Mouse (Mus musculus) T-helper 17 cell (primary cell): ENCODE data around the gene Atrn.

ENCODE experiments used
- in situ Hi-C, 2 experiments: fragments of 300-600 bp; cut with MboI, MseI; formaldehyde crosslinking; loops; 1 replicate in 1 of 2; 2 replicates in 1 of 2; pipeline ENCODE4 v1.15.1; 2025; ENCODE audit warnings: high pct_unique_total_duplicates in 2 of 2

The Atrn gene

DNA sequence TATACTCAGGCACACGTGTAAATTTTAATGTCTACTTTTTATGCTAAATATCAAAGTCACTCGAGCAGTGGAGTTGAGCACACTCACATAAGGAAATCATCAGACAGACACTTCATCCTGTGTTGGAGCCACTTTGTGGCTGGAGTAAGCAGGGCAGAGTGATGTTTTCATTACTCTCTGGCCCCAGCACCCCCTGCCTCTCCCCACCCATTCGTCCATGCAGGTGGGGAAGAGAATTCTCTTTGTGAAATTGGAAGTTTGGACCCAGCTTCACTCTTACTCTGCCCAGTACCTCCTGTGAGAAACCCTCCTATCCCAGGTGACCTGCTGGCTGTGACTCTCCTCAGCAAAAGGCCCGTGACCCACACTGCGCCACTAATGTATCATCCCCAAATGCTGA is 132.4 kb downstream of the Atrn start:
- in situ Hi-C loops = no loop called here

- in situ Hi-C loops = no loop called here
These were observed 134.8 kb downstream of the Atrn start for GRCm38 (mm10) chr2:131040854-131041825.

GRCm38 (mm10) chr2:131042988-131043387 is 136.7 kb downstream of the Atrn start, which contains the start of gene Gfra4:
Gene Gfra4 (minus strand): TSS chr2:131043088.
- in situ Hi-C loops = no loop called here

- in situ Hi-C loops = no loop called here
These were observed 138.1 kb downstream of the Atrn start for GRCm38 (mm10) chr2:131044354-131044852.

DNA sequence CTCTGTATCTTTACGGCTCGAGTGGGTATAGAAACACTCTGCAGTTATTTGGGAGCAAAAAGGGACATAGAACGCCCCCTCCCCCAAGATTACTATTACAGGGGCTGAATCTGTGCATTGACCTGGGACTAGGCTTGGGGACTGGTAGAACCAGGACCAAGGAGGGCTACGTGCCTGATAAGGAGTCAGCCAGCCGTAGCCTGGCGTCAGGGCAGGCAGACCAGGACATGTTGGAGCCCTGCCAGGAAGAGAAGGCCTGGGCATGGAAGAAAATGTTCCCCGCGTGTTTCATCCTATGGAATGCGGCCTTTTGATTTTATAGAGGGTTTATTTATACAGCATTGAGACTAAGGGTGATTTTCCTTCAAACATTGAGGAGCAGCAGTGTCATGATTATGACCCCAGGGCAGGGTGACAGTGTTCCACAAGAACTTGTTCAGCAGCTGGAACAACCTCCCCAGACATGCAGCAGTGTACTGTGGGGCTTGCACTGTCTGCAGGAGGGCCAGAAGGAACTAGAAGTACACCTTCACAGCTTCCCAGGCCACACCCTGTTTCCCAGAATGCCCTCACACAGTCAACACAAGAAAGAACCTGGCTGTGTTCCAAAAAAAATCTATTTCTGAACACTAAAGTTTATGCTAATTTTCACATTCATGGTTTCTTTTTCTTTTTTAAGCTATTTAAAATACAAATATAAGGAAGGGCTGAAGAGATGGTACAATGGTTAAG is 138.9 kb downstream of the Atrn start:
- in situ Hi-C loops = no loop called here

DNA sequence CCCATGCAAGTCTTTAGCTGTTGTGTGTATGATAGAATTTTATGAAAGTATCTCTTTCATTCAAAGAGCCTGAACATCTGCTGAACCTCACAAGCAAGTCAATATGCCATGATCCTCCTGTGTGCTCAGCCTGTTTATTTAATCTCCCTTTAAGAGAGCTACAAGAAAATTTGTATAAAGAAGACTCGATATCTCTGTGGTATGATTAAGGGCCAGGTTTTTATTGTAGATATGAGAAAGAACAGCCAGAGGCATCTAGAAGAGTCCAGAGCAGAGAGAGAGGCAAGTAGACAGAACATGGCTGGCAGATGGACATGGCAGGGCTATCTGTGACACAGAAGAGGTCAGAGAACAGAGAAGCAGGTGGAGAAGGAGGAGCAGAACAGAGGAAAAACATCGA is 139.7 kb downstream of the Atrn start:
- in situ Hi-C loops = no loop called here

- in situ Hi-C loops = loop anchor here (5.0 to 10.0 kb wide), 2 partner anchors 755 to 1033 kb away; no protein-coding TSS in a partner anchor
These were observed 145.7 kb downstream of the Atrn start for GRCm38 (mm10) chr2:131052043-131052442.

- in situ Hi-C loops = loop anchor here (5.0 to 10.0 kb wide), 2 partner anchors 754 to 1032 kb away; no protein-coding TSS in a partner anchor
These were observed 146.6 kb downstream of the Atrn start for GRCm38 (mm10) chr2:131052862-131053418.

DNA sequence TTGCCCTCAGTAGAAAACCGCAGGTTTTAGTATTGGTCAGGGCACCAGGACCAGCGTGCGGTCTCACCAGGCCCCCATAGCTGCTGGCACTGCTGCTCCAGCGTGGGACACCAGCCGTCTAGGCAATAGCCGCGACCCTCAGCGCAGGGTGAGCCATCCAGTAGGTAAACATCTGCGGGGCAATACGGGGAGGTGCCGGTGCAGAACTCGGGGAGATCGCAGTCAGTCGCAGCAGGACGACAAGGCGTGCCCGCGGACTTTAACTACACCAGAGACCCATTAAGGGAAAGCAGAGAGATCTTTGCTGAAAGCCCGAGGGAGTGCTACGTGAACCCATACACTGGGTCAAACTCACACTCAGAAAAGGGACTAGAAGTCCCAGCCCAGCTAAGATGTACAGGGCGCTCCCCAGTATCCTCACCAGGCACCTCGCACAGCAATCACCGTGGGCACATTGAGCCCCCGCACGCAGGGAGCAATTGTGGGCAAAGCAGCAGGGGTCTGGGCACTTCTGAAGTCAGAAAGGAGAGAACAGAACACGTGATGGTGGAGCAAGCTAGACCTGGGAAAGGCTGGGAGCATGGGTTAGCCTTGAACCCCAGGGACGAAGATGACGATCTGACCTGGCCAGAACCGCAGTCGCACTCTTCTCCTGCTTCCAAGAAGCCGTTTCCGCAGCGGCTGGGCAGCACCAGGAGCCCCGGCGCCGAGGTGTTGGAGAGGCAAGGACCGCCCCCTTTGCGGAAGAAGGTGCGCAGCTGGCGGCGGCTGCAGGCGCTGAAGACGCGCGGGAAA is 147.8 kb downstream of the Atrn start:
- in situ Hi-C loops = loop anchor here (5.0 to 10.0 kb wide), 2 partner anchors 753 to 1031 kb away; no protein-coding TSS in a partner anchor

DNA sequence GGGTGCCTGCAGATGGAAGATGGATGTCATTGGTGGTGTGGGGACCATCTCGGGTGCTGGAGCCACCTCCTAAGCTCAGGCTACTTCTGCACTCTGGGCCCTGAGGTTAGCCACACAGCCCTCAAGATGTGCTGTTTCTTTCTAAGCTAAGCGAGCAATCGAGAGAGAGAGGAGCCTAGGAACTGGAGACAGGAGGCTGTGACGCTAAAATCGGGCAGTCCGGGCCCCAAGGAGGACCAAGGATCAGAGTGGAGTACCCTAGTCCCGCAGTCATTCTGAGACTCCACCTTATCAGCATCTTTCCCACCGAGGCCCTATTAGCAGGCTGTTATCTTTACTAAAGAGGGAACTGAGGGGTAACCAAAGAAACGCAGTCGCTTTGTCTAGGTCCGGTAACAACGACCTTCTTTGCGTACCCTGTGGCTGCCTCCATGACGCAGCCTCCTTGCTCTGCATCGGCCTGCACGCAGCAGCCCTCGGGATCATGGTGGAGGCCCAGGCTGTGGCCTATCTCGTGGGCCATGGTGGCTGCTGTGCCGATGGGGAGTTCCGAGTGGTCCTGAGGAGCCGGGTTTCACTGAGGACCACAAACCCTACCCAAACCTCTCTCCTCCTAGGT is 148.5 kb downstream of the Atrn start:
- in situ Hi-C loops = loop anchor here (5.0 to 10.0 kb wide), 2 partner anchors 753 to 1030 kb away; no protein-coding TSS in a partner anchor

DNA sequence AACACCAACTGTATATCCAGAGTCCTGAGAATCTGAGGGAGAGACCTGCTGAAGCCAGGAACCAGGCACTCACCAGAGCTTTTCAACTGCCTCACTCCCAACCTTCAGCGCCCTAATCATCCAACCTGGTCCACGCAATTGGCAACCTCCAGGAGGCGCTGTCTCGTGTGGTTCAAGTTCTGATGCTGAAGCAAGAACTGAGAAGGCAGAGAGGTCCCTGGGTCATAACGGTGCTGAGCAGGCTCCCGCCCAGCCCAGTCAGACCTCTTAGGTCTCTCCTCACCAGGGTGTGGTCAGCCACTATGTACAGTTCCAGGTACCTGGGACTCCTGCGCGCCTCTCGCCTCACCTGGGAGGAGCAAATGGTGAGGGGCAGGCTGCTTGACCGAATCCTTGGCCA is 149.3 kb downstream of the Atrn start:
- in situ Hi-C loops = loop anchor here in 1 of 2 experiments (10.0 kb wide), 1 partner anchor 1029 kb away; no protein-coding TSS in a partner anchor

DNA sequence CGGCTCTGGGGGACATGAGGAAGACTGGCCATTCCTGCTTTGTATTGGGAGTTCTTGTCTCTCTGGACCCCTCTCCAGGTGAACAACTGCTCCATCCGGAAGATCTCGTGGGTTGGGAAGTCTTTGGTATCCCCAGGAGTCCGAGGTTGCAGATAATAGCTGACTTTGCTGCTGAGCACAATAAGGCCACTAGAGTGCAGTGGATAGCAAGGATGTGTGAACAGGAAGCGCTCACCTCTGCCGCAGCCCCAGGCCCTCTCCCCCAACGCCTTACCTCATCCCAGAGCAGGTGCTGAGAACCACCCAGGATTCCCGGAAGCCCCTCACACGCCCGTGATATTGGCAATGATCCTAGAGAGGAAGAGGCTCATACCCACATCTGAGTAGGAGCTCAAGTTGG is 149.9 kb downstream of the Atrn start:
- in situ Hi-C loops = loop anchor here in 1 of 2 experiments (10.0 kb wide), 1 partner anchor 1029 kb away; no protein-coding TSS in a partner anchor

- in situ Hi-C loops = loop anchor here in 1 of 2 experiments (10.0 kb wide), 1 partner anchor 1026 kb away; no protein-coding TSS in a partner anchor
These were observed 152.4 kb downstream of the Atrn start for GRCm38 (mm10) chr2:131058672-131059071.

DNA sequence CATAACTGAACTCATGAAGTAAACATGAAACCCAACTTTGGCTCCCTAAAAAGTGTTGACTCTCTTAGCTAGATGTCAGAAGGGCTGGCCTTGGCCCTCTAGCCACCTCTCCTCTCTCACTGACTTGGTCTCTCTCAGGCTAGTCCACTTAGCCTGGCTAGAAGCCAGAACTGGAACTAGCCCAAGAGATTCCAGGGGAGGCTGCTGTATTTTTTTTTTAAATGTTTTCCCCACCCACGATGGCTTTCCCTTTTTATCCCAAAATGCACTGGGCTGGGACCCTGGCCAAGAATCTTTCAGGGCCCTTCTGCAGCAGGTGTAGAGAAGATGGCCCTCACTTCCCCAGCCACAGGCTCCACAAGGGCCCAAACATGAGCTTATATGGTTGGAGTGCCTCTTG is 153.1 kb downstream of the Atrn start:
- in situ Hi-C loops = loop anchor here in 1 of 2 experiments (10.0 kb wide), 1 partner anchor 1025 kb away; no protein-coding TSS in a partner anchor

DNA sequence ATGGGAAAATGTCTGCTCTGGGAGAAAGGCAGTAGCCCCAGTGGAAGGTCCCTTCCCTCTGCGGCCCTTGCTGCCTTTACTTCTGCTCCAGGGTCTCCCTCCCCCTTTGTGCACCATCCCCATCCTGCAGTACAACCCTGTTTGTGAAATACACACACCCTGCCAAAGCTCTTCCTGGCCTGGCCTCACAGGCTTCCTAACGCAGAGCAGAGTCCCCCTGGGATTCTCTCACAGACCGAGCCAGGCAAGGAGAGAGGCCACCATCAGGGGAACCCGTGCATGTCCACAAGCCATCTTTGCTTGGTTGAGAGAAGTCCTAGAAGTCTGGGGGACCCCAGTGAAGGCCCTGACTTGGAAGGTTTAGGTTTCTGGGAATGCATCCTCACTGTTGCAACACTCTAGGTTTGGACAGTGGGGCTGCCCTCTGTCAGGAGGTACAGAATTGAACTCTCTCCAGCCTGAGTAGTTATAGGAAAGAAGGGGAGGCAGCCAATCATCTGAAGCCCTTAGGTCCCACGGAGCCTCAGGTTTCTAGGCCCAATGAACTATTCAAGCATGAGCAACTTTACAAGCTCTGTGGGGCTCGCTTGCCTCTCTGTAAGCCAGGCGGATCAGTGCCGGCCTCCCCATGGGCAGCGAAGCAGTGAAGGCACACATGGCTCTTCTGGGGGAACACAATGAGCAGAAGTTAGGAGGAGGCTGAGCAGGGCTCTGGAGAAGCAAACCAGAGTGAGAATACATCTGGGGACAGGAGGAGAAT is 153.7 kb downstream of the Atrn start:
- in situ Hi-C loops = loop anchor here in 1 of 2 experiments (10.0 kb wide), 1 partner anchor 1025 kb away; no protein-coding TSS in a partner anchor

DNA sequence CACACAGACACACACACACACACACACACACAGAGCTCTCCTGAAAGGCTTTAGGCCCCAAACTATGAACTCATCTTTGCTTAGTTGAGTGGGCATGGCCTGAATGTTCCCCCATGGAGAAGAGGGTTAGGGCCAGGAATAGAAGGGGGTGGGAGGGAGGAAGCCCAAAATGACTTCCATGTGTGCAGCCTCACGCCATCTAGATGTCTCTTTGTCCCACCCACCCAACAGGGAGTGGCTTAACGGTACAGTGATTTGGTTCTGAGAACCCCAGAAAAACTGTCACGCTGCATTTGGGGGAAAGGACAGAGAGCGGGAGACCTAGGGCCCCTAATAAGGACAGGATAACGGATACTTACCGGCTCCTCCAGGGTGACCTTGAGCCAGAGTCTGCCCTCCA is 154.5 kb downstream of the Atrn start:
- in situ Hi-C loops = no loop called here

DNA sequence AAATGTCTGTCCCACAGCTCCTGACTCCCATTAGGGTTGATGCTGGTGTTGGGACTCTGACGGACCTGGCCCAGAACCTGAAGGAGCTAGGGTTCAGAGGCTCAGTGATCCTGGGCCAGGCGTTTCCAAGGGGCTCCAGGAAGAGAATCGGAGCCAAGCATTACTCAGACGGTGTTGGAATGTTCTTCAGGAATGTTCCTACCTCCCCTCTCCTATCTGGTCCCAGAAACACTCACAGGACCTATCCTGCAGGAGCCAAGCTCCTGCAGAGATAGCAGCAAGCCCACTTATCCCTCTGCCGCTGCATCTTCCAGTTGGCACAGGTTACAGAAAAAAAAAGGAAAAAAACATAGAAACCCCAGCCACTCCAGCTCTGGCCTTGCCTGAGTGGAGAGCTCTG is 155.3 kb downstream of the Atrn start:
- in situ Hi-C loops = no loop called here

DNA sequence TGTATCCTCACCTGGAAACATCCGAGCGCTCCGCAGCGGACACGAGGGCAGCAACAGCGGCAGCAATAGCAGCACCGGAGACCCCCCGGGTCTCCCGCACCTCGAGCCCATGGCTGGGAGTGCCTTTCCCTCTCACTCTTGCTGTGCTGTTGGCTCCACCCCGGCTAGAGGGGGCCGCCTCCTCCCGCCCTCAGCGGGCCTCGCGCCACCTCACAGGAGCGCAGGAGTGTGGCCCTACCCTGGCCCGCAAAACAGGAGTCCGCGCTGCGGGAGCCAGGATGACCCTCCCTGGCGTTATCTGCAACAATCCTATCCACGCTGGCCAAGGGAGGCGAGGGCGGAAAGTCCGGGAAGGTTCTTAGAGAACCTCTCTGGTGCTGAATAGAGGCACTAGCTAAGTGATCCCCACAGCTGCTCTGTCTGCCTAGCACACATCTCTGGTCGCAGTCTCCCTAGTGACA is 157.1 kb downstream of the Atrn start, which contains the start of gene Adam33:
TSS of gene Adam33 (minus strand) at position 411 of the 461 bp plus-strand sequence.
- in situ Hi-C loops = no loop called here

GRCm38 (mm10) chr2:131066342-131066741 is 160.0 kb downstream of the Atrn start:
- in situ Hi-C loops = no loop called here
